Mouse (Mus musculus) large intestine, adult 2 months (tissue): Measurements from ENCODE around the gene Olfr38. TPM values are rescaled to one million over a fixed set of nuclear protein-coding genes. Genes with fewer than 3 reads are reported as not detected.

Source experiments
- DNase-seq: peaks from one replicate; pipeline ENCODE4 v3.0.0-alpha.2; 2012; ENCODE audit warnings: low read depth, low spot score
- WGBS: fragments of 180-500 bp; shearing (Covaris S2); methylation state at CpG from one replicate; pipeline ENCODE4 v1.1.7; 2018; 5-methylcytosine and 5-hydroxymethylcytosine counted together
- polyA plus RNA-seq: library from polyadenylated mRNA; depleted of rRNA; stranded (reverse); fragments of >200 nt; gene quantifications from 2 replicates; pipeline ENCODE4 v1.2.3, GENCODE M21; 2012; rRNA removed

Gene Olfr38
- not detected in 2 replicates for polyA plus RNA-seq

DNA sequence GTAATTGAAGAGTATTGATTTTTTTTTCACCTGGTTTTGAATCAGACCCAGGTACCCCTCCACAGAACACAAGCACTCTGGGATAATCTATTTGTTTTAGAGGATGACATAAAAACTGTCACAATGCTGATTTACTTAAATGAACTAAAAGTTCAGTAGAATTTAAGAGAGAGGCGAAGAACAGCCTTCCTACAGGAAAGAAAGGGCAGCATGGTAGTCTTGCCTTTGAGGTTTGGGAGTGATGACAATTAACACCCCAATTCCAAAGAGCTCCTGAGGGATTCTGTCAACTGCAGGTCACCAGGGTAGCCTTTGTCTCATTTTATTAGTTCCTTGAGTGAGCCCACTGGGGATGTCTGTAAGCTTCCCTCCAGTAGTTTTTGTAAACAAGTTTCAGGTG lies at the start of gene Olfr38:
Olfr38 (plus strand) TSS at position 301 of the 400 bp plus-strand sequence.
- 81% methylated on average over 1 of the region's 1 CpGs for WGBS
- DNase-seq, result no peak

DNA sequence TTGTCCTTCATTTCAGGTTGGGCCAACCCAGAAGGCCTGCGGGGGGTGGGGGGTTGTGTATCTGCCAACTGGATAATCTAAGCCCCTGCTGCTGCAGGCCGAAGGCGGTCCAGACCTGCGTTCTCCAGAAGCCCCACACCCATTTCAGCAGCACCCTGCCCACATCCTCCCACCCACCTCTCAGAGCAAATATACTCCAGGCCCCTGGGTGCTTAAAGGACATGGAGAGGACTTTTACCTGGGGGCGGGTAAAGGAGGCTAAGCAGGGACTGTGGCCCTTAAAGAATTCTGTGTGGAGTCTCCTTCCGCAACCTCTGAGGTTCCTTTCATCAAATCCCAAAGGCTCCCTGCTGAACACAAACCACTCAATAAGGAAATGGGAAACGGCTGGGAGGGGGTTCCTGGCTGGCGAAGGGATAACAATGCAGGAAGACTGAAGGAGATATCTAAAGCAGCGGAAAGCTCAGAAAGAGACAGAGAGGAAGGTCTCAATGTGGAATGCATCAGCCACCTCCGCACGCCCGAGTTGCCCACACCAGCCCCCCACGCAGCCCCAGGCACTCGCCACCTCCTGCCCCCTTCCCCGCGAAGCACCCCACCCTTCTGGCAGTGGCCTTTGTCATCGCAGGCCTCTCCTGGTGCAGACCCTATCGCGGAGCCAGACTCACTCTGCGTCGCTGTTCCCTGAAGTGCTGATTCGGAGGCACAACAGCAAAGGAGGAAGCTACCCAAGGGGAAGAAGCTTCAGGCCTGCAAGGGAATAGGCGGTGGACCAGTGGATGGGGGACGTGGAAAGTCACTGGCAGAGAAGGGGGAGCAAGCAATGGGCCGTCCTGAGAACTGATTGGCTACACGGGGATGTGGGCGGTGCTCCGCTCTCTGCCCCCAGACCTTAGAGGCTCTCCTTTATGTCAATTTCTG lies 46.7 kb upstream of the Olfr38 start, which contains the start of gene Tcaf1:
Tcaf1 (minus strand) TSS at position 798 of the 921 bp plus-strand sequence.
- no peak for DNase-seq

DNA sequence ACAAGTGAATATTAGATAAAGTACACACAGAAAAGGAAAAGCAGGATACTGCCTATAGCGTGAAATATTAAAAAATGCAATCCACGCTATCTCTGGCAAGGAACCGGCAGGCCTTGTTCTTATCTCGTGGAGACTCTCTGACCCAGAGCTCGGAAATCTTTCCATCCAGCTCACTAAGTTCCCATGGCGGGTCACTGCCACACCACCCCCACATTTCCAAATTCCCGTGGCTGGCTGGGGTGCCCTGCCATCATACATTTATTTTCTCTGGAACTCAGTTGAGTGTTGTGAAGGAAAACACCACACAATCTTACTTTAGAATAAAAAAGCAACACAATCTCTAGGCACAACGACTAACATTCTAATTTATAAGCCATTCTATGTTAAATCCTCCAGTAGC lies 41.5 kb upstream of the Olfr38 start:
- WGBS, result 80% methylated on average over 8 of the region's 8 CpGs
- DNase-seq, result no peak

More for the DNA sequence above, 46.7 kb upstream of the Olfr38 start, which contains the start of gene Tcaf1:
- WGBS, result 25% methylated on average over 28 of the region's 28 CpGs

DNA sequence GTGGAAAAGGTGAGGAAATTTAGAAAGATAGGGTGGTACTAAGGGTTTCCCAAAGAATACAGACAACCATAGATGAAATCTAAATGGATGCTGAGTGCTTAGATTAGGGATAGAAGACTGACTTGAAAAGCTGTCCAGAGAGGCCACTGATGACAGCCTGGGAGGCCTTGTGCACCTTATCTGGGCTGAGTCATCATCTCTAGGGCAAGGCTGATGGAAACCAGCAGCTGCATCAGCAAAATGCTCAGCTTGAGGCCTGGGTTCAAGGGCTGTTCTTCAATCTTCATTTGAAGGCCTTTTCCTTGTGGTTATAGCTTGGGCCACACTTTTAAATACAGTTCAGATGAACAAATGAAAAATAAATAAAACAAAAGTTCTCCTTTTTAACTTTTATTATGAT lies 38.2 kb upstream of the Olfr38 start:
- DNase-seq, result no peak

DNA sequence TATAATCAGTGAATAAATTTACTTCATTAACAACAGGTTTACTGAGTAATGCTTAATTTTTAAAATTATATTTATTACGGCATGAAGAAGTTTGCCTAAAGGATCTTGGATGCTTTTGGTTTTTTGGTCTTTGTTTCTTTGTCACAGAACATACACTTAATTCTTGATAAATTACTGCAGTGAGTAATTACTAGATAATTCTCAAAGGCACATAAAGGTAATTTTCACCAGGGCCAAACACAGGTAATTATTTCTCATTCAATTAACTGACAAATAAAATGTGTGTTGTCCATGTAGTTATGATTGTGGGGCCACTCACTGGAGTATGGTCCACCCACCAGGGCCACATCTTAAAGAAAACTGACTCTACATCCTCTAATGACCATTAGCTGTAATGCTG lies 17.1 kb upstream of the Olfr38 start, which contains the start of gene Olfr453:
Olfr453 (plus strand) TSS at position 301 of the 400 bp plus-strand sequence.
- WGBS, result 90% methylated on average over 1 of the region's 1 CpGs
- DNase-seq, result no peak

DNA sequence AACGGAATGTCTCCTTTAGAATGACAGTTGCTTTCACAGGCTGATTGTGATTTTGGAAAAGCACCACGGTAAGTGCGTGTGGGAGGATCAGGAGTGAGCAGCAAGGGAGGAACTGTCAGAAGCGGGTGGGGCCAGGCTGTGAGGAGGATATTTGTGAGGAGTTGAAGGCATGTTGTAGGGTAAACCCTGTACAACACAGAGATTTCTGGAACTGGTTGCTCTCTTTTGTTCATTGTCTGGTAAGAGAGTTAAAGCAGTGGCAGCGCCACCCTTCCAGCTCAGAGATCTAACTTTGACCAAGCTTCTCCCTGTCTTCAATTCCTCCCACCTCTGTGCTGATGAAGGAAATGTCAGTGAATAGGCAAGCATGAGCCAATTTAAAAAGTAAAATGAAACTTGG lies 13.9 kb upstream of the Olfr38 start:
- no peak for DNase-seq
- 73% methylated on average over 5 of the region's 5 CpGs for WGBS

DNA sequence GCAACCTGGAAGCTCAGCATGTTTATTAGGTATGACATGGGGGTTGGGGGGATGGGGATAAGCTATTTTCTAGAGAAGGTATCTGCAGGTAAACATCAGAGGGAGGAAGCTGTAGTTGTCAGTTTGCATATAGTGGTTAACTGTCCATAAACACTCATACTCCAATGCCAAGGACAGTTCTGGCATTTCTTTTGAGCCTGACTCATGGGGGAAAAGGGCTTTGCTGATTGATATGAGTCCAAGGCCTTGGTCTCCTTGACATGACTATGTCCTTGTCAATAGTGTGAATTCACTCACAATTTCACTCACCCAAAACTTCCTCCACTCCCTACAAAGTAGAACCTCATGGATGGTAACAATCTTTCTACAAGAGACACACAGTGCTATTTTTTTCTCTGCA lies 8.4 kb upstream of the Olfr38 start:
- DNase-seq, result no peak

DNA sequence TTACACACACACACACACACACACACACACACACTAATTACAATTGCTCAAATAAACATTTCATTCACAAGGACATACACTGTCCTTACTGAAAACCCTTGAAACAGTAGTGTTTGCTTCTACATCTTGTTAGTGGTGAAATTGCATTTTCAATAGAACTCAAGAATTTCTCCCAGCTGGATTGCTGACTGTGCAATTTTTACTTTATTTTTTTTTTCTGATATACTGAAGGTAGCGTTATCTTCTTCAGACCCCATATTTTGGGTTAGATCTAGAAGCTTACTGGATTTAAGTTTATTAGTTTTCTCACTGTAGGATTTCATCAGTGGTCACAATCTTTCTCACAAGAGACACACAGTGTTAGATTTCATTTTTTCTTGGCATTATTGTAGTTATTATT lies 20.9 kb downstream of the Olfr38 start:
- no peak for DNase-seq
- WGBS, result 91% methylated on average over 1 of the region's 1 CpGs

DNA sequence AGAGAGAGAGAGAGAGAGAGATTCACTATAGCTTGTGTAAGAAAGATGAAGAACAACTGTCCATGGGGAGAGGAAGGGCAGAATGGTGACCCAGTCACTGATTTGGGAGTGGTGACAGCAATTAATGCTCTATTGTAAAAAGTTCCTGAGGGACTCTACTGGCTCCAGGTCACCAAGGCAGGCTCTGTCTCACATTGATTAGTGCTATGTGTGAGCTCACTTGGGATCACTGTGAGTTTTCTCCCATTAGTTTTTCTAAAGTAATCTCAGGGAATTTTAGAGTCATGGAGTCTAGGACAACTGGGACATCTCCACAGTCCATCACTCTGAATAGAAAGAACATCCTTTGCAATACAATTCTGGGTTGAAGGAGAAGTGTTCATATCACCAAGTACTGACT lies 28.6 kb downstream of the Olfr38 start, which contains the start of gene Olfr452:
Olfr452 (plus strand) TSS at position 301 of the 400 bp plus-strand sequence.
- DNase-seq, result no peak

DNA sequence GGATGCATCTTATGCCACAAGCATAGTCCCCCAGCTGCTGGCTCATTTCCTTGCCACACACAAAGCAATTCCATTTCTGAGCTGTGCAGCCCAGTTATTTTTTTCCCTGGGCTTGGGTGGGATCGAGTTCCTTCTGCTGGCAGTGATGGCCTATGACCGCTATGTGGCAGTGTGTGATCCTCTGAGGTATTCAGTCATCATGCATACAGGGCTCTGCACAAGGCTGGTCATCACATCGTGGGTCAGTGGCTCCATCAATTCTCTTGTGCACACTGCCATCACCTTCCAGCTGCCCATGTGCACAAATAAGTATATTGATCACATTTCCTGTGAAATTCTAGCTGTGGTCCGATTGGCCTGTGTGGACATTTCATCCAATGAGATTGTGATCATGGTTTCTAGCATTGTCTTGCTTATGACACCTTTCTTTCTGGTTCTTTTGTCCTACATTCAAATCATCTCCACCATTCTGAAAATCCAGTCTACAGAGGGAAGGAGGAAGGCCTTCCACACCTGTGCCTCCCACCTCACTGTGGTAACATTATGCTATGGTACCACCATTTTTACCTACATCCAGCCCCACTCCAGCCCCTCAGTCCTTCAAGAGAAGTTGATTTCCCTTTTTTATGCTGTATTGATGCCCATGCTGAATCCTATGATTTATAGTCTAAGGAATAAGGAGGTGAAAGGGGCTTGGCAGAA lies 34.2 kb downstream of the Olfr38 start:
- DNase-seq, result no peak
- 48% methylated on average over 4 of the region's 4 CpGs for WGBS

DNA sequence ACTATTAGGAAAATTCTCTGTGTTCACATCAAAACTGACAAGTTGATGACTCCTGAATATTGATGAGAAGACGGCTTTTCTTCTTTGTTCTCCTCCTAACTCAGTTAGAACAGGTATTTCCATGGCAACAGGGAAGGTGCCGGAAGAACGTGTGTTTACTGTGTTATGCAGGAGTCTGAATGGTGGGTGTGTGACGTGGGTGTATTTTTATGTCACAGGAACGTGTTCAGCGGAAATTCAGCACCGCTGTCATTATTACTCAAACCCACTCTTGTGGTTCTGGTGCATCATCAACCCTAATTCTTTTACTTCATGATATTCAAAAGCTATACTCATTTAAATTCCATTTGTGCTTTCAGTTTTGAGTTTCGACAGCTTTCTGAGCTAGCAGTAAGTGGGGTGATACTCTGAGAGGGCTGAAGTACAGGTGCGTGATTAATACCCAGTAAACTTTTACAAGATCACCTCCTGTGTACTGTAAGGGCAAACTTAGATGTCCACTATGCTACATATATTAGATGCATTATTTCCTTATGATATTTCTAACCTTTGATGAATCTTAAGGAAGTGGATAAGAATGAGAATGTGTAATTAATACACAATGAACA lies 34.8 kb downstream of the Olfr38 start:
- 60% methylated on average over 9 of the region's 9 CpGs for WGBS
- no peak for DNase-seq

DNA sequence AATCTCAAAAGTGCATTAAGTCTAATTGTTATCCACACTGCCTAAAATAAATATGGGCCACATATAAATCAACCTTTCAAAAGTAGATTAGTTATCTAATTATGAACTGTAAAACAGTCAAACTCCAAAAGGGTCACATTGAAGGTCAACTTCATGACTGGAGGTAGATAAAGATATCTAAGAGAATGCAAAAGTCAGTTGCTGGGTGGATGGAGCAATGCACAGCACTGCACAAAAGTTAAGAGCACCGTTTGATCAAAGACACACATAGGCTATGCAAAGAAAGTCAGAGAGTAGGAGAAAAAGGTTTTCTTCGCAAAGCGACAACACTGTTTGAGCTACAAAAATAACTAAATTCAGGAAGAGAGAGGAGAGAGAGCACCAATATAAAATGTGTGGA lies 38.8 kb downstream of the Olfr38 start:
- WGBS, result 83% methylated on average over 3 of the region's 3 CpGs

DNA sequence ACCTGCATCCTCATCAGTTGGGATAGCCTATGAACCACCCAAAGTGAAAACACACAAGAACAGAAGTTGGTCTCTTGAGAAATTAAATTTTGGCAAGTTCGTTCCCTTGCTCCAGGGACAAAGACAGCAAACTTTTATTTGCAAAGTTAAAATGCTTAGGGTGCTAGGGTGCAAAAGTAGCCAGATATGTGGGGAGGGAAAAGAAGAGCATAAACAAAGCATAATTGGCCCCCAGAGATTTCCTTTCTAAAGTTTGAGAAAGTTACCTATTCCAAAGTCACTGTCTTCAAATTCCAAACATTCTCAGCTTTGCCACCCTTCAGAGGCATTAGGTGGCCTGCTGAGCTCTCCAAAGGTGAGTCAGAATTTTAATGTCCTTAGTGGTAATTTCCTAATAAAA lies 55.4 kb downstream of the Olfr38 start, which contains the start of gene Olfr450:
Olfr450 (plus strand) TSS at position 301 of the 400 bp plus-strand sequence.
- 80% methylated on average over 1 of the region's 1 CpGs for WGBS
- DNase-seq, result no peak

More for the DNA sequence above, 38.8 kb downstream of the Olfr38 start:
- no peak for DNase-seq

Other genes starting within 250 kb of the Olfr38 start
- gene Olfr455, start 208.8 kb upstream of the Olfr38 start, polyA plus RNA-seq, result not detected in 2 replicates
- not detected in 2 replicates for gene Tcaf3, start 158.7 kb upstream of the Olfr38 start, polyA plus RNA-seq
- gene Tcaf2, start 111.2 kb upstream of the Olfr38 start, polyA plus RNA-seq, result 1.2 and 2.8 TPM in 2 replicates
- 5.1 and 7.0 TPM in 2 replicates for gene Tcaf1, start 46.3 kb upstream of the Olfr38 start, polyA plus RNA-seq
- gene Olfr453, start 17.0 kb upstream of the Olfr38 start, polyA plus RNA-seq, result not detected in 2 replicates
- not detected in 2 replicates for gene Olfr452, start 28.7 kb downstream of the Olfr38 start, polyA plus RNA-seq
- not detected in 2 replicates for gene Olfr450, start 55.5 kb downstream of the Olfr38 start, polyA plus RNA-seq
- not detected in 2 replicates for gene Olfr449, start 78.0 kb downstream of the Olfr38 start, polyA plus RNA-seq
- gene Olfr448, start 134.0 kb downstream of the Olfr38 start, polyA plus RNA-seq, result not detected in 2 replicates
- not detected in 2 replicates for gene Olfr447, start 152.5 kb downstream of the Olfr38 start, polyA plus RNA-seq
- not detected in 2 replicates for gene Olfr446, start 165.0 kb downstream of the Olfr38 start, polyA plus RNA-seq
- gene Olfr444, start 192.7 kb downstream of the Olfr38 start, polyA plus RNA-seq, result not detected in 2 replicates